Mouse (Mus musculus): Measurements from ENCODE around the gene Tmem87b.
A peak's percentile ranks its signal among the peaks of the same experiment; 100 is the strongest.

The Tmem87b gene

DNA sequence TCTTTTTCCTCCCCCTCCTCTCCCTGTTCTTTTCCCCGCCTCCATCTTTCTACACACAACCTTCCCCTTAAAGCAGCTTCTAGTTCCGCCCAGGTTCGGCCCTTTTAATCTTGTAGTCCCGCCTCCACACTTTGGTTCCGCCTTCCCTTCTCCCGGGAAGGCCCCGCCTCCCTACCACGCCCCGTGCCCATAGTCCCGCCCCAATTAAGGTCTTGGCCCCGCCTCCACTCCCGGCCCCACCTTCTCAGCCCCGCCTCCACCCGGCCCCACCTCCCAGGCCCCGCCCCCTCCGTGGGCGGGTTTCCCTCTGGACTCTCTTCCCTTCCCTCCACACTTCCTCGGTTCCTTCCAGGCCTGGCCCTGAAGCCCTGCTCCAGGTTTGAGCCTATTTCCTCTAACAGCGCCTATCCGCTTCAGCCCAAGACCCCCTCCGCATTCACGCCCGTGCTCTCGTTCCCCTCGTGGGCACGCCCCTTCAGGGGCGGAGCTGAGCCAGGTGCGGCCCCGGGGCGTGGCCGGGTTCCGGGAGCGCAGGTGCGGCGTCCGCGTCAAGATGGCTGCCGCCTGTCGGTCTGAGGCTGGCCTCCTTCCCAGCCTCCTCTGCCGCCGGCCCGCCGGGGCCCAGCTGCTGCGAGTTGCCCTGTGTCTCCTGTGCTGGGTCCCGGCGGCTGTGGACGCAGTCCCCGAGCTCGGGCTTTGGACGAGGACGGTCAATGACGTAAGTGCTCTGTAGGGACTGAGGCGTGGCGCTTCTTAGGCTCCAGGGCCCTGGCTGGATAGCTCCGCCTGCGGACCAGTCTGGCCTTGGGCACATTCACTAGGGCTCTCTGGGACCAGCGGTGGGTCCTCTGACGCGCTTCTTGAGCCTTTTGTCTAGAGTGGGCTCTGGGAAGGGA lies at the start of gene Tmem87b:
Gene Tmem87b (plus strand): TSS at position 333 of the 896 bp plus-strand sequence.
- peak; percentile 90 to 93 for DNase-seq (ENCODE audit: low spot score in 2 of 2)

DNA sequence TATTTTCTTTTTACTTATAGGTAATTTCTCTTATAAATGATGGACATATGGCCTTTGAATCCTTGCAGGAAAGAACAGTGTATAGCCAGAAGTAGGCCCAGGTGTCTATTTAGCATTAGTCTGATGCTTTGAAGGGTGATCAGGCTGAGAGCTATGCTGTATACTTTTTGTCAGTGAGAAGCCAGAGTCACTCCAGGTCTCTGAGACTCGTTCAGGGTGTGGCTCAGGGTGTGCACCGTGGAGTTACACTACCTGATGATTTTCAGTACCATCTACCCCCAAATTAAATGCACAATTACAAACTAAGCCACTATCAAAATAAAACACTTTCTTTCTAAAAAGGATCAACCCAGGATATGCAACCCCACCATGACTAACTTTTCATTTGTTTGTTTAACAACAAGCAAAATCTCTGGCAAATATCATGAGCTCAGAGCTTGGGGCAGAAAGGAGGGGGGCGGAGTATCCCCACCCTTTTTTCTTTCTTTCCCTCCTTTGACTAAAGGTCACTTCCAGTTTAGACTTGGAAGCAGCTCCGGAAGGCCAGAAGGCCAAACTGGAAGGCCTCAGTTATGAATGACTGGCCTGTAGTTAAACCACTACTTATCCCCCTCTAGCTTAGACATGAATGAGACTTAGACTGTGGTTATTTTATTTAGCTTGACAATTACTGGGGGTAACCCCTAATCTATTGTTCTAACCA lies 49.2 kb upstream of the Tmem87b start:
- no peak for DNase-seq (ENCODE audit: low spot score in 2 of 2)

DNA sequence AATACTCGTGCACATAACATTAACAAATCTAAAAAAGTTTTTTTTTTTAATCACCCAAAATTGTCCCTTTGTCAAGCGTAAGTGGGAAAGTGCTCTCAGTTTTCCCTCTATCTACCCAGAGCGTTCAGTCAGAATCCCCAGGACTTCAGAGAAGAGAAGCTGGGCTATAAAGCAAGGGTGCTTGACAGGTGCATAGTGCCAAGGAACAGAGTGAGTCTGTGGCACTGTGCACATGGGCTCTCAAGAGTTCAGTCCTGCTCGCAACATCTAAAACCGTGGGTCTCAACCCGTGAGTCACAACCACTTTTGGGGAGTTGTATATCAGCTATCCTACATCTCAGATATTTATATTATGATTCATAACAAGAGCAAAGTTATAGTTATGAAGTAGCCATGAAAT lies 47.4 kb upstream of the Tmem87b start:
- DNase-seq (ENCODE audit: low spot score in 2 of 2), result no peak

DNA sequence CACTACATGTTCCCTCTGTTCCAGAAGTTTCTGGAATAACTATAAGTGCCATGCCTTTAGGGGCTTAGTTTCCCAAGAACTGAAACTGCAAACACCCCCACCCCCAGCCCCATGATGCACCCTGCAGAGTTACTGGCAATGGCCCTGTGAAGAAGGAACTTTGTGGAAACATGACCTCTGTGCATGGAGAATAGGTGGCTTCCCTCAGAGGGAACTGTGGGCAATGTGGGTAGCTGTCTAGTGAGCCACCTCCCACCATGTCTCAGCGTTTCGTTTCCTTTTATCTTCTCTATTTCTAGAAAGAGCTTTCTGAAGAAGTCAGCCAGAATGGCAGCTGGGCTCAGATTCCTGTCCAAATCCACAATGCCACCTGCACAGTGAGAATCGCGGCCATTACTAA lies 46.9 kb upstream of the Tmem87b start:
- DNase-seq (ENCODE audit: low spot score in 2 of 2), result peak; percentile 10 to 22

DNA sequence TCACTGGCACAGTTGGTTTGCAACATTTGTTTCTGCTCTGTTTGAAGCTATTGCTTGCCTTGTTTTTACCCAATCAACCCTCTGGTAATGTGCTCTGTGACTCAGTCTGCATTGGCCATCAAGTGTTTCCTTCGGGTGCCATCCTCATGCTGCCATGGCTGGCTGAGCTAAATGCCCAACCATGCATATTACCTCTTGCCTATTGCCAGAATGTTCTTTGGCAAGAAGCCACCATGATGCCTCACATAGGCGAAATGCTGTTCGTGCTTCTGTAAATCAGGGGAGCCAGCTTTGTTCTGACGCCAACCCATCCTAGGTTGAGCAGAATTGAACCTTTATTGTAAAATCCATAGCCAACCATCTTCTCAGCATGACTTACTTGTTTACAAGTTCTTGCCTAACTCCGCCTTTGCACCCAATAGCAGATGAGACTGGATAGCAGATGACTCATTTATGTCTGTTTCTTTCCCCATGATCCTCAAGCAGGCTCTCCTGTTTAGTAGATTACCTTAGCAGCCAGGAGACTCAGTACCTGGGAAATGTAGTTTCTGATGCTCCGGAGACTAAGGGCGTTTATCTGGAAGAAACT lies 46.1 kb upstream of the Tmem87b start:
- no peak for DNase-seq (ENCODE audit: low spot score in 2 of 2)

DNA sequence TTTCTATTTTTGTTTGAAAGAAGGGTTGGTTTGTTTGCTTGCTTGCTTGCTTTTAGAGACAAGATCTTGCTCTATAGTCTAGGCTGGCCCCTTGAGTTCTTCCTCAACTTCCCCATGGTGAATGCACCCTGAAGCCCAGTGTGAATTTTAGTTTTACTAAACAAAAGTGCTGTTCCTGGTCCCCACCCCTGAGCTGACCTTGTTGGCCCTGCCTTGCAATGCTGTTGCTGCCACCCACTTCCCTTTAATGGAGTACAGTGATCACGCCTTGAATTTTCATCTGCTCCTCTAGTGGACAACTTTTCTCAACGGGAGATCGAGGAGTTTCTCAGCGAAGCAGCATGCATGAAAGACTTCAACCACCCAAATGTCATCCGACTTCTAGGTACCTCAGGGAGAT lies 35.7 kb upstream of the Tmem87b start:
- peak in 1 of 2 experiments; percentile 5 for DNase-seq (ENCODE audit: low spot score in 2 of 2)

DNA sequence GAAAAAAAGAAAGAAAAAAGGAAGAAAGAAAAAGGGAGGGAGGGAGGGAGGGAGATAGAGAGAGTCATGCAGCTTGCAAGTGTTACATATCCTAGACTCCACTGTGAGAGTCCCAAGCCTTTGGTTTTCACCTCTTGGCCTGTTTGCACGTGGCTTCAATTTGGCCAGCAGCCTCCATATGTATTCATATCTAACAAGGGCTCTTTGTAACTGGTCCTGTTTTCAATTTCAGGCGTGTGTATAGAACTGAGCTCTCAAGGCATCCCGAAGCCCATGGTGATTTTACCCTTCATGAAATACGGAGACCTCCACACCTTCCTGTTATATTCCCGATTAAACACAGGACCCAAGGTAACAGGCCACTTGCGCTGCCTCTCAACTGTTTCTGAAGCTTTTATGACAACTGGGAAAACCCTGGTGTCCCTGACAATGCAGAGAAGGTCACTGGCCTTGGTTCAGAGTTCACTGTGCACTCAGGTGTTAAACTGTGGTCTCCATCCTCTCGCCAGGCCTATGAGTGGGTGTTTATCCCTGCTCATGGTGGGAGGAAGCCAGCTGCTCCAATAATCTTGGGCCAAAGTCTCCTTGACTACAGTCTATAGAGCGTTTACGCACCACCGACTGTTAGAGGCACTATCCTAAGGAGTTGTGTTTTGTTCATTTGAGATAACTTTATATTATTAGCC lies 34.1 kb upstream of the Tmem87b start:
- DNase-seq (ENCODE audit: low spot score in 2 of 2), result no peak

DNA sequence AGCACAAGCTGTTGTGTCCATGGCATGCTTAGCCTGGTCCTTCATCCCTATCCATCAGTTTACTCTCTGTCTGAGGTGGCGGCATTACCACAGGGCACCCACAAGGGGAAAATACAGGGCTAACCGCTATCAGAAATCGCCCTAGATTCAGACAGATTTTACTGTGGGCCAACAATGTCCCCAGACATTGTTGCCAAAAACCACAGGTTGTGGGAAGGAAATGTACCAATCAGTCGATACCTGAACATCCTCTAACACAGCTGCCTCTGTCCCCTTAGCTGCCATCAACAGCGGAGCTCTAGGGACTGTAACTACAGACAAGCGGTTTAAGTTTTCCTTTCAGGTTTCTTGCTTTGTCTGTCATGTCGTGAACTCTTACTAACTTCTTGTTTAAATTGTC lies 33.1 kb upstream of the Tmem87b start:
- DNase-seq (ENCODE audit: low spot score in 2 of 2), result no peak

DNA sequence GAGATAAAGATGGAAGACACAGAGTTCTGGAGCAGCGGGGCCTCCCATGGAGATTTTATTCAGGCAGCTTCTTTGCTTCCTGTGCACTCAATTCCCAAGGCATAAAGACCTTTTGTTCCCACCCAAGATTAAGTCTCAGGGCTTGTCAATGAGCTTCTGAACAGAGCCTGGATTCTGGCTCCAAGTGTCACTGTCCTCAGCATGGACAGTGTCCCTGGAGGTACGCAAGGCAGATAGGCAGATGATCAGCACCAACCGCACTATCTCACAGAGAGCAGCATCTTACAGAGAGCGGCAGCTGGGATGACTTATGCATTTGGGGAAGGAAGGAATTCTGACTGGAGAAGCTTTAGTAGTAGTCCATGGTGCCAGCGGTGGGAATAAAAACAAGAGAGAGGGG lies 31.6 kb upstream of the Tmem87b start:
- no peak for DNase-seq (ENCODE audit: low spot score in 2 of 2)

DNA sequence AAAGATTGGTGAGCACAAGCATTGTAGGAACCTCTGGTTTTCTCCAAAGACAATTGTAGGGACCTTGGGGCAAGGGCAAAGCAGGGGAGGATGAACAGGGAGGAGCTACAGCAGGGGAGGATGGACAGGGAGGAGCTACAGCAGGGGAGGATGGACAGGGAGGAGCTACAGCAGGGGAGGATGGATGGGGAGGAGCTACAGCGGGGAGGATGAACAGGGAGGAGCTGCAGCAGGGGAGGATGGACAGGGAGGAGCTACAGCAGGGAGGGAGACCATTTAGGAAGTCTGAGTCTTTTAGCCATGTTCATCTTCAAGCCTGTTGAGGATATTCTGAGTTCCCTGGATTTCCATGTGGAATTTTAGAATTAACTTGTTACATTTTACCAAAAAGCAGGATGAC lies 31.1 kb upstream of the Tmem87b start:
- DNase-seq (ENCODE audit: low spot score in 2 of 2), result no peak

DNA sequence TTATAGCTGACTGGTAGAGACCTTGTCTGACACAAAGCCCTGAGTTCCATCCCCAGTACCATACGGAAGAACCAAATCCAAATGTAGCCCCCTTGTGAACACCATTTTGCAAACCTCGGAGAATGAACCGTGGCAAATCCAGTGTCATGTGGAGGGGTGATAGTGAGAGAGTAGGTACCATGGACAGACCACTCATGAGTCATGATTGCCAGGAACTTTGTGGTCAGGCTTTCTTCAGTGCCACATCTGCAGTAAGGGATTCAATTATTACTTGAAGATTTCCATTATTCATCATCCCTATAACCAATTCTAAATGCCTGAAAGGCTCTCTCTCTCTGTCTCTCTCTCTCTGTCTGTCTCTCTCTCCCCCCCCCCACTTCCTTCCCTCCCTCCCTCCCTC lies 30.1 kb upstream of the Tmem87b start:
- no peak for DNase-seq (ENCODE audit: low spot score in 2 of 2)

DNA sequence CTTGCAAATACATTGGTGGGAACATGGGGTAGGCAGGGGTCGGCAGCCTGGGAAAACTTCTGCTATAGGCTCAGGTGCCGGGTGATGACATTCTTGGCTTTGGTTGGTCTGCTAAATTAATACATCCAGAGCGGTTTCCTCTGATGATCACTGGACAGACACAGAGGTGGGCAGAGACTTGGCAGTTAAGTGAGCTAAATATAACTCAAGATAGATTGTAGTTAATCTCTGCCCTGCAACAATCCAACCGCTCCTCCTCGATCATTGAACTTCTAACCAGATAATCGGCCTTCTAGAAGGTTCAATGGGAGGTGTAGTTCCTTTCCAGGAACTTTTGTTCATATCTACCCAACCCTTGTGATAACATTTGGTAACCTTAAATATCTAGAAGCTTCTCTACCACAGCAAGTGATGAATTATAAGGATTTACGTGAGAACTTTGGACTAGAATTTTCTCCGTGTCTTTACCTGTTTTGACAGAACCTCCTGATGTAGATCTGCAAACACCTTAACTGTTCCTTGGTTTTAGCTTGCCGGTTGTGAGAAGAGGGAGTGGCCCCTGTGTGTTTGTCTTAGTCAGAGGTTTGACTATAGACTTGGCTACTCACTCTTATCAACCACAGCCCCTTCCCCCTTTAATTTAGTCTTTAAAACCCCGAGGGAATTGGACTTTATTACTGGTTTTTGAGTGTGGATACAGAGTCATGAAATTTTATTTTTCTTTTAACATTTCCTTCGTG lies 26.9 kb upstream of the Tmem87b start:
- DNase-seq (ENCODE audit: low spot score in 2 of 2), result no peak

DNA sequence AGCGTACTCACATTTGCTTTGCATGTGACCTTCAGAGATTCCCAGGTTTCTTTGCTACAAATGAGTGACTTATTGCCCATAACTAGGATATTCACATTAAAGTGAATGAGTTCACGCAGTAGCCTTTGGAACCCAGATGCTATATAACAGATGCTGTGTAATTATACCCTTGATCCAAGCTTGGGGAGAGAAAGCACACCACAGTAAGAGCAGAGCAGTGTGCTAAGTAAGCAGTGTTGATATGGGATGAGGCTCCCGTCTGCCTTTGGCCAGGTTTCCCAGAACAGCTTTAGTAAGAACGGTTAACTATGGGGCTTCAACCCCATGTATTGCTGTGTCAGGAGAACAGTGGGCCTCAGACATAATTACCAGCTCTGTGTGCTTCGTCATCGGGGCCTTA lies 24.0 kb upstream of the Tmem87b start:
- DNase-seq (ENCODE audit: low spot score in 2 of 2), result no peak

DNA sequence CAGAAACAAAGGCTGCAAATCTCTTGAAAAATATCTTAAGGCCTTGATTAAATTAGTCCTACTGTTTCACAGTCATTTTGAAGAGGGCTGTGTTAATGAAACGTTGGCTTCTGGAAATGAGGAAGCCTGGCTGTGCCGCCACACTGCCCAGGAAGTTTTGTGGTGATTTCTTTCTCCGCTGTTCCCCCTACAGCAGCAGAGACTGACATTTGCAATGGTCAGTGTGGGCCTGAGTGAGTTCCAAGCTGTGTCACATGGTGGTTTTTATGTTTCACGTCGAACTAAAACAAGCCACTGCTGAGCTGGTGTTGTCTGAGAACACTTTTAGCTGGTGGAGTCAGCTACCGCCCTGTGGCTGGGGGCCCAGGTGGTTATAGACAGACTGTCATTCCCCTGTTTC lies 21.5 kb upstream of the Tmem87b start:
- DNase-seq (ENCODE audit: low spot score in 2 of 2), result no peak

DNA sequence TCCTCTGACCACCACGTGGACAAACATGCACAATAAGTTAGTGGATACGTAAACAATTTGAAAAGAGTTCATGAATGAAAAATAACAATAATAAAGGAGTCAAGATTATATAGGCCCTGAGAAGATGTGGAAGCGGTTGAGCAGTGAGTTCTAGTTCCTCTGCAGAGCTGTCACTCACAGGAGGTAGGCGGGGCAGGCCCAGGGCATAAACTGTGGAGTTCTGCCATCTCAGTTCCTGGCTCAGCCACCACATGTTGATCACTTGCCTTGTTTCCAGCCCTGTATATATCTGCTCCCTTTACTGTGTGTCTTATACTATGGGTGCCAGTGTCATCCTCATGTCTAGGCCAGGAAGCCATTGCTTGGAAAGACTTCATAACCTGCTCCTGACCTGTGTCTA lies 14.5 kb upstream of the Tmem87b start:
- no peak for DNase-seq (ENCODE audit: low spot score in 2 of 2)

DNA sequence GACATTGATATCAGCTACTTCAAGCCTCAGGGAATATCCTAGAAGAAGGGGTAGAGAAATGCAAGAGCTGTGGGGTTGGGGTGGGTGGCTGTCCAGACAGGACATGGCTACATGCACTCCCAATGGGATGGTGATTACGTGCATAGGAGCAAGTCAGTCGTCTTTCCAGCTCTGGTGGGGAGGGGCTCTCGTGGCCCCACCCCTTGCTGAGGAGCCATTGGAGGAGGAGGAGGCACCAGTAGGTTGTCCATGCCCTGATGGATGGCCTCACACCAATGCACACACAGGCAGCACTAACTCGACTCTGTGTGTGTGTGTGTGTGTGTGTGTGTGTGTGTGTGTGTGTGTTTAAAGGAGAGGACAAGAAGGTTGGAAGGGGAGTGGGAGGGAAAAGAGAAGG lies 12.6 kb upstream of the Tmem87b start:
- no peak for DNase-seq (ENCODE audit: low spot score in 2 of 2)

DNA sequence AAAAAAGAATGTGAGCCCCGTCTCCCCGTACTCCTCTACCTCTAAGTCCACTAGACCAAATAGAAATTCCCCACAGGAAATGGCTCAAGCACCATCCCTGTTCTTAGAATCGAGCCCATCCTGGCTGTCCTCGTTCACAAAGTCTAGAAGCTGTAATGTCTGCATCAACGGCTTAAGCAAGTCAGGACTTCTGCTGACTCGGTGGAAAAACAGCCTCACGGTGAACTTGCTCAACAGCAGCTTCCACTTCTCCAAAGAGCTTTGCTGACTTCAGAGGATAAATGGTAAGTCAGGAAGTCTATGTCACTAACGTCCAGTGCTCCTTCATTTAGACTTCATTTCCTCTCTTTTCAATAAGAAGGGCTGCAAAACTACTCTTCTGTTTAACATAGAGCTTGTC lies 11.4 kb upstream of the Tmem87b start:
- peak in 1 of 2 experiments; percentile 27 for DNase-seq (ENCODE audit: low spot score in 2 of 2)

DNA sequence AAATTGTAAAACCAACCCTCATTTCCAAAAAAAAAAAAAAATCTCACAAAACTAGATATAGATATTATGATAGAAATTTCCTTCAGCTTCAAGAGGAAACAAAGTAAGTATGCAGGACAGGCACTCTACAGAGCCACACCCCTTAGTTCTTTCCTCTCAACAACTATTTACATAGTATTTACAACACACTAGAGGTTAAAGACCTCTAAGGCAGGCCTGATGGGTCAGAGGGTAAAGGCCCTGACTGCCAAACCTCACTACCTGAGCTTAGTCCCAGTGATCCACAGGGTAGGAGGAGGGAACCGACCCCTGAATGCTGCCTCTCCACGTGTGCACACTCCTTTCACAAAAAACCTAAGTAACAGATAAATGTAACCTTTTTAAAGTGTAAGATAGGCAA lies 5.2 kb upstream of the Tmem87b start:
- no peak for DNase-seq (ENCODE audit: low spot score in 2 of 2)

DNA sequence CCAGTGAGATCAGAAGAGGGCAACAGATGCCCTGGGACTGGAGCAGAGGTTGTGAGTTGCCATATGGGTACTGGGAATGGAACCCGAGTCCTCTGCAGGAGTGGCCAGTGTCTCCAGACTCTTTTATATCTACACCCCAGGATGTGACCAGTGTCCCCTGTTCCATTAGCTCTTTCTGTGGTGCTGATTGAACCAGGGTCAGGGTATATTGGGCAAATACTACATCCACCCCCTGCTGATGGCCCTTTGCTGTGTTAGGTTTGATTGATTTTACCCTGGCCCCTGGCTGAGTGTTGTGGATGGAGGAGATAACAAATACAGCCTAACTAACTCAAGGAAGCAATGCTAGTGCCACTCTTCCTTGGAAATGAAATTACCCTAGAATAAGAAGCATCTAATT lies 1.6 kb upstream of the Tmem87b start:
- no peak for DNase-seq (ENCODE audit: low spot score in 2 of 2)

DNA sequence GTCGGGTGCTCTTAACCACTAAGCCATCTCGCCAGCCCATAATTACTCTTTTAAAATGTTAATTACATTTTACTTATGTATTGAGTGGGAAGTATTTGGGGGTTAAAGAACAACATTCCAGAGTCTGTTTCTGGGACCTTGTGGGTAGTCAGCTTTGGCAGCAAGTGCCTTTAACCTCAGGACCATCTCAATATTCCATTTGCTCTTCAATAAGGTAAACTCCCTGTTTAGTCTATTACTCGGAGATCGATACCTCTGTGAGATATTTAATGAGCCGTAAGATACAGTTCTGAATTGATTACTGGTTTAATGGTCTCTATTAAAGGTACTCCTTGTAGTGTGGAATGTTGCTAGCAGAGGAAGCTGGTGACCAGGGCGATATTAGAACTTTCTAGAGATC lies 1.0 kb upstream of the Tmem87b start:
- DNase-seq (ENCODE audit: low spot score in 2 of 2), result no peak

DNA sequence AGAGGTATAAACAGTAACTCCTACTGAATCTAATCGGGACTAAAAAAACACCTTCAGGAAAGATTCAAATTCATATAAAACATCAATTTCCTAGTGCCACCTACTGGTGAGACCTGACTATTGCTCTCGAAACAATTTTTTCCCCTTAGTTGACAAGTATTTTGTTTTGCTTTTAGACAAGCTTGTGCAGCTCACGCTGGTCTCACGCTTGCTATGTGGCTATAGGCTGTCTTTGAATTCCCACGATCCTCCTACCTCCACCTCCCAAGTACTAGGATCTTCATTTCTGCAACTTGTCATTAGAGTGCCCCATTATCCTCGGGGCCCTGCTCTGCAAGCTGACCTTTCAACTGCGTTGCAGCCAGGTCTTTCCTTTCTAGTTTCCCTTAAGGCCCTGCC lies 532 bp upstream of the Tmem87b start:
- no peak for DNase-seq (ENCODE audit: low spot score in 2 of 2)
